Mouse (Mus musculus) thymus, adult 18-20 months (tissue): ENCODE measurements around the gene Tbc1d22a.

Experiments used
- DNase-seq, 2 experiments: peaks; one replicate each; pipeline ENCODE4 v3.0.0; 2022; ENCODE audit warnings: mixed read lengths in 2 of 2

Gene Tbc1d22a

DNA sequence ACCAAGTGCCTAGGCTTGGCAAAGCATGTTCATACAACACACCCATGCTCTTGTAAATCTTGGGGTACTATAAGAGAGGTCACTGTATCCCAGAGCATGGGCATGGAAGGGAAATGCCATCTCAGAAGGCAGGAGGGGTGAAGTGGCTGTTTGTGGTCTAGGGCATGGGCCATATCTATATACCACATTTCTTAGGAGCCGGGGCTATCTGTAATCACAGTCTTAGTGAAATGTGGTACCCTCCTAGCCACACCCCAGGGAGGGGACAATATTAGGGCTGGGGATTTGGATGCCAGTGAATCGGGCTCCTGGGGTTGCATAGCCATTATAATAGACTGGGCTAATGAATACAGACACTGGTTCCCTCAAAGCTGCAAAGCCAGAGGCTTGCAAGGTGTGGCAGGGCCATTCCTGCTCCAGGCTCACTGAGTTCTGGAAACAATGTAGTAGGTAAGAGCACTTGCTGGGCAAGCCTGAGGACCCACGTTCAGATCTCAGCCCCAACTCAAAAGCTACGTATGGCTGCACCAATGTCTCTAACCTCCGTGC lies 197.3 kb downstream of the Tbc1d22a start:
- DNase-seq, result no peak

DNA sequence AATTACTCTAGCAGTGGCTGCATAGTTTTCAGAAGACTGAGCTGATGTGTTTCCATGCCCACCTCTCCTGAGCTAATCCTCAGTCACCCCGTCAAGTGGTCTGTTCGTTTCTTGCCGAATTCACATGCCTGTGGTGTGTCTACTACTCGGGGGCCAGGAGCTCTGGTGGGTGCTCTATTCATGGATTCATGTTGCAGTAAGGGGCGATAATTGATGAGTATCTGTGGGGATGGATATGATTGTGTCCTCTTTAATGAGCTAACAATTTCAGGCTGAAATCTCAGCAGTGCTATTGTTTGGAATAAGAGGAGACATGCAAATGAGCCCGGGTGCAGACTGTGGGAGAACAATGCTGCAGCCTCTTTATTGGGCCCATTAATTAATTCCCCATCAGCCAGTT lies 201.7 kb downstream of the Tbc1d22a start:
- DNase-seq, result no peak

DNA sequence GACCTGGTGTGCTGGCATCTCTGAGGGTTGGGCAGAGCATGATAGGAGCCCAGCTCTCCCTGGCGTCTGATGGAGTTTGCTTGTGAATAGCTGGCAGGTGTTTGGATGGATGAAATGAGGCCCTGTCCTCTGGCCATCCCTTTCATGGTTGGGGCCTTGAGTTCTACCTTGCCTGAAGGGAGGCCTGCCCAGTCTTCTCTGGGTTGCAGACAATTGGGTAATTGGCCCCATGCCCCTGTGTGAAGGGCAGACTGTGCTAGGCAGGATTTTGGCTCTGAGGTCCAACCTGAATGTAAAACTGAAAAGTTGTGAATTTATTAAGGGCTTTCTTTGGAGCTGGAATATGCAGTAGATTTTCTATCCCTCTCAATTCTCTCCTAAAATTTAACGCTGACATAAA lies 204.2 kb downstream of the Tbc1d22a start:
- no peak for DNase-seq

DNA sequence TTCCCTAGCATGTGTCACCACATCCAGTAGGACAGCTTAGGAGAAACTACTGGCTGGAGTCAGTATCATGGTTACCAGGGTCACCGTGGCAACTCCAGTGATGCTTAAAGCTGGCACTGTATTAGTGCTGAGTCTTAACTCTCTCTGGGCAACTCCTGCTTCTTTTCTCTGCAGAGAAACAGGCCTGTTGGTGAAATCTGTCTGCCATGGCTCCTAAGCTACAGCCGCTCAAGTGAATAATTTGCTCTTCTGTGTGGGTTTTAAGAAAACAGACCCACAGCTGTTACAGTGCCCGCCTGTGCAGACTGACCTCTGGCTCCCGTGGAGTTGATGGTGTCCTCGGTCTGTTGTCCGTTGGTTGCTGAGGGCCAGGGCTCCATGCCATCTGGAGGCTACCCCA lies 205.4 kb downstream of the Tbc1d22a start:
- DNase-seq, result no peak

- DNase-seq, result no peak
These were observed 208.6 kb downstream of the Tbc1d22a start for GRCm38 (mm10) chr15:86422858-86423257.

DNA sequence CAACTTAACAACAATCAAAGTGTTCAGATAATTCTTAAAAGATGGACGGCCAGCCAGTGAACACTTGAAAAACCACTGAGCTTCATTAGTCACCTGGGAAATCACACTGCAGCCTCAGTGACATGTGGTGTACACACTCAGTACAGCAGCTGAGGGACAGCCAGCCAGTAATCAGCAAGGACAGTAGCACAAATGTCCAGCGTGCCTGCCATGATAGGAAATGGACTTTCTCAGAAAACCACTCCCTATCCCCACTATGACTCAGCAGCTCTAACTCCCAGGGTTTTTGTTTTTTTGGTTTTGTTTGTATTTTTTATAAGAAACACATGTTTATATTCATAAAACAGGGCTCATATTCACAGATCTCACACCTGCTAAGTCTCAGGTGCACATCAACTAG lies 209.6 kb downstream of the Tbc1d22a start:
- DNase-seq, result no peak

DNA sequence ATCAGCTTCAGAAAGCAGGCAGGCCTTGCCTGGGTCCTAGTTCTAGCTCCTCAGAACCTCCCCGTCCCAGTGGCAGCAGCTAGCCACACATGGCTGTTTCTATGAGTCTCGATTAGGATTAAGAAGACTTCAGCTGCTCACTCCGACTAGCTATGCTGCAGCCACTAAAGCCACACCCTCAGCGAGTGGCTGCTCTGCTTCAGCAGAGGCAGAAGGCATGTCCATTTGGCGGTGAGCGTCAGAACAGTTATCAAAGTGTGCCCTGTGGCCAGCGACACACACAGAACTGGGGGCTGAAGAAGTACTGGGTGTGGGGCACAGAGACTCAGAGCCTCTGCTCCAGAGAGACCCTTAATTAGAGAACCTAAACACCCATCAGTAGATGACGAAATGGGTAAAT lies 210.7 kb downstream of the Tbc1d22a start:
- no peak for DNase-seq

DNA sequence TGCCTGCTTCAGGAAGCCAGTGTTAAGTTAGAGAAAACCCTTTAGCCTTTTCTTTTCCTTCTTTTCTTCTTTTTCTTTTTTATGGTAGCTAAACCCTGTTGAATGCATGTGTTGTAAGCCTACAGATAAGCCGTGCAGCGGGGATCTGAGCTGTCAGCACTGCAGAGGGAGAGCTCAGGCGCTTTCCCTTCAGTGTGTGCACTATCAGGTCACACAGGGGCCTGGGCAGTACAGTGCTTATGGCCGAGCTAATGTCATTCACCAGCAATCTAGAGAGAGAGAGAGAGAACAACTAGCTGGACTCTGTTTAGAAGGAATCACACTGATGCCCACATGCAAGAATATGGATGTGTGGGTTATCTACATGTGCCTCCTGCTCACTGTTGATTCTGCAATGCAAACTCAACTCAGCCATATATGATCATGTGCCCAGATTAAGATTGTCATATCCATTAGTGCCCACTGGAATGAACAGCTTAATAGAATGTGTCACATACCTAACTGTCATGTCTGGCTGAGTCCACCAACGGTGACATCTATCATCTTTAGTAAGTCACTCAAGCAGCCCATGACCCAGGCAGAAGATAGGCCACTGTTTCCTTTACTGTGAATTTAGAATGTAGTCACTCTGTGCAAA lies 212.2 kb downstream of the Tbc1d22a start:
- DNase-seq, result no peak

DNA sequence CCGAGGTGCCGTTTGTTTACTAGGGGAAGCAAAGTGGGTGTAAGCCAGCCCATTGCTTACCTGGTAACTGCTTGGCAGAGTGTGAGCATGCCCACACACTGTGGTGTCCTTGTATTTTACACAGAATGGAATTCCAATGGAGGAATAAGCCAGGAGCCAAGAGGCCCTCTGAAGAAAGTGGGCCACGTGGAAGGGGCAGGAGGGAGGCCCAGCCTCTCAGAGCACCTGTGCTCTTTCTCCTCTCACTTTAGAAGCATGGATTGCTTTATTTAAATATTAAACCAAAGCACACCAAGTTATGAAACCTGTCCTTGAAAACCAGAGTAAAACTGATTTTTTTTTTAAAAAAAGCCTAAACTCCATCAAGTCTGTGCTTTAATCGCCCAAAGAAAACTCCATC lies 213.2 kb downstream of the Tbc1d22a start:
- no peak for DNase-seq

DNA sequence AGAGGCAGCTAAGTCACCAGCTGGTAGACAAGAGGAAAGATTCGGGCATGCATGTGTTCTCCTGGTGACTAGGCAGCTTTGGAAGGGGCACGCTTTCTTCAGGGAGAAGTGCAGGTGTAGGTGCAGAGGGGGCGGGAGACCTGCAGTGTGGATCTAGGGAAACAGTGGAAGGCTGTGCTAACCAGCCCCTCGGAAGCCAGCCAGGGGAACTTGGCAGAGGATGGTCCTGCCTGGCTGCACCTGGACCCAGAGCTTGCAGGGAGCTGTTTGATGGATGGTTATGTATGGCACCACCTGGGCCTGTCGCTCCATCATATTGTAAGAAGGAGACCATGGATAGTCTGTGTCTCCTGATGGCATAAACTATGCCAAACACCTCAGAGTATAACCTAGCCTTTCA lies 214.2 kb downstream of the Tbc1d22a start:
- DNase-seq, result no peak

GRCm38 (mm10) chr15:86429766-86430335 lies 215.6 kb downstream of the Tbc1d22a start:
- no peak for DNase-seq

DNA sequence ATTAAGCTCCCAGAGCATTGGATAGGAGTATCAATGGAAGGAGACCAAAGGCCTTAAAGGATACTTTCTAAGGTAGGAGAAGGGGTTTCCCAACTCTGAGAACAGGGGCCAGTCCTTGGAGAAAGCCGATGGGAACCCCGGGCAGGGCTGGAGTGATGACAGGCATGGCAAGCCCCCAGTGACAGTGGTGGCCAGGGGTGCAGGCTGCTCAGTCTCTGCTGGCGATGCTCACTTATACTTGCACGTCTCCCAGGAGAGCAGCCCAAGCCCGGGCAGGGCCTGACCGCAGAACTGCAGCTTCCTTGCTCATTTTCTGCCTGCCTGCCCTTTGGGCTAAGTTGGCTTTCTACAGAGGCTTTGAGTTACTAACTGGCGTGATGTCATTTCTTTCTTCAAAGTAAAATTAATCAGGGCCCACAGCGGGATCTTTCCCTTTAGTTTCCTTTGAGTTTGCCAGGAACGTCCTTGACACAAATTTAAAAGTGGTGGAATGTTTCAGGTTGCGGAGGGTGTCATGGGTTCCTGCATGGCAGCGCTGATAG lies 217.4 kb downstream of the Tbc1d22a start:
- DNase-seq, result no peak

DNA sequence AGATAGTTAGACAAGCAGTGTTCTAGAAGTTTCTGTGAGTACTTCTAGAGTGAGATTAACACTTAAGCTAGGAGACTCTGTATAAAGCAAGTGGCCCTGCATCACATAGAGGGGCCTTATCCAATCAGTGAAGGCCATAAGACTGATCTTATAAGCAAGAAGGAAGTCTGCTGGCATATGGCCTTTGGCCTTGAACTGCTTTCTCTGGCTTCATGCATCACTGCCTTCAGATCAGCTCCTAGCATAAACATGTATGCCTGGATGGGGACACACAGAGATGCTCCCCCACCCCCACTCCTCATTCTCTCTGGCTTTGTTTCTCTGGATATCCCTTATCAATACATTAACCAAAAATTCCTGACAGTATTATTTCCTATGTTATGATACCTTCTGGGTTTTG lies 218.5 kb downstream of the Tbc1d22a start:
- DNase-seq, result no peak

DNA sequence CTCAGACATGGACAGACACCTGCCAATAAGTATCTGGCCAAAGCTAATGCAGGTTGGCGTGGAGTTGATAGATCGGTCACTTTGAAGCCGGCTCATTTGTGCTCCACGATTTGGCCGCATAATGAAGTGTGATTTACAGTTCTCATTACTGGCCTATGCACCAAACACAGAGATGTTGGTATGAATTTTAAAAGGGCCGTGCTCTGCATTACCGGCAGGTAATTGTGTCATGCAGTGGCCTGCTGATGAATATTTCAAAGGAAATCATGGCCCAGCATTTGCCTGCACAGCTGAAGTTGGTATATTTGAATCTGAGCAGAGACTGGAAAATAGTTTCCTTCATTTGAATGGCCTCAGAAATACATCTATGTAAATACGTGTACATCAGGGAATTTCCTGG lies 219.1 kb downstream of the Tbc1d22a start:
- no peak for DNase-seq

DNA sequence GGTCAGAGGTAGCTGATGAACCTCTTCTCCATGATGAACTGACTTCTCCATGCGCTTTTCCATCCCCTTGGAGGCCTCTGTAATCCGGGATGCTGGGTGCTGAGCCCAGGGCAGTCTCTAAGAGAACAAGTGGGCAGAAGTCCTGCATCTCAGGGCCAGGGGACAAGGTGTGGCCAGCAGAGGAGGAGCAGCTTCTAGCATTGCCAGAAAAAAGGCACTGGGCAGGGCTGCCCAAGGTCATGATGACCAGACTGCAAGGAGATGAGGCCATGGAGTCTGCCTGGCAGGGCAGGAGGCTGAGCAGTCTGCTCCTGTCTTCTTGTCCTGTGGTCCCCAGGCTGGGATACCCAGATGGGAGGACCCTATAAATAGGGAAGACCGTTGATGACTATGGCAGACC lies 220.0 kb downstream of the Tbc1d22a start:
- DNase-seq, result no peak

DNA sequence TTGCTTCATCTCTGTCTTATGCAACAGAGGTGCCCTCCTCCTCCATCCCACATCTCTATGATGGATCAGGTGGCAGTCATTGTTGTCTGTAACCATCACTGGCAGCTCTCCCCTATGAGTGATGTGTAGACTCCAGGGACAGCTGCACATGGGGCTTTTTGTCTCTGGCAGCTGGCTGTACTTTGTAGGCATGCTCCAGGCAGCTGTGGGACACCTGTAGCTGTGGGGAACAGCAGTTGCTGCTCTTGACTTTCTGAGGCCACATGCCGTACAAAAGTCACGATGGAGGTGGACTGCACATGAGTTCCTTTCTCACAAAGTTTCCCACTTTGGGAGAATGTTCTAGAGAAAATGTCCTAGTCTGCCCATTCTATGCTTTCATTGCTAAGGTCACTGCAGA lies 223.1 kb downstream of the Tbc1d22a start:
- peak; percentile 44 to 63 for DNase-seq

GRCm38 (mm10) chr15:86439015-86439796 lies 224.9 kb downstream of the Tbc1d22a start:
- DNase-seq, result no peak

DNA sequence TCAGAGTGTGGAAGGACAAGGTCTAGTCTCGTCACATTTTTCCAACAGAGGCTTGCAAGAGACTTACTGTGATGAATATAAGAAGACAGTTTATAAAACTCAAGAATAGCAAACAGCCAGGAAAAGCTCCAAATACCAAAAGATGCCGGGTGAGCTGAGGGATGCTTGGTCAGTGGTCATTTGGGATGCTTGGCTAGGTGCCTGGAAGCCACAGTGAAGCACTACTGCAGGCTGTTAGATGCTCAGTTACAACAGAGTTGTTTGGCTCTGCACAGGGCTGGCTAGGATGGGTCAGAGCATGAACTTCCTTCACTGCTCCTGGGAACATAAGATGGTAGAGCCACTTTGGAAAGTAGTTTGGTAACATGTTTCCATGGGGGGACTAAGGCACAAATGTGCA lies 230.0 kb downstream of the Tbc1d22a start:
- DNase-seq, result no peak

- no peak for DNase-seq
These were observed 231.8 kb downstream of the Tbc1d22a start for GRCm38 (mm10) chr15:86446064-86446463.

DNA sequence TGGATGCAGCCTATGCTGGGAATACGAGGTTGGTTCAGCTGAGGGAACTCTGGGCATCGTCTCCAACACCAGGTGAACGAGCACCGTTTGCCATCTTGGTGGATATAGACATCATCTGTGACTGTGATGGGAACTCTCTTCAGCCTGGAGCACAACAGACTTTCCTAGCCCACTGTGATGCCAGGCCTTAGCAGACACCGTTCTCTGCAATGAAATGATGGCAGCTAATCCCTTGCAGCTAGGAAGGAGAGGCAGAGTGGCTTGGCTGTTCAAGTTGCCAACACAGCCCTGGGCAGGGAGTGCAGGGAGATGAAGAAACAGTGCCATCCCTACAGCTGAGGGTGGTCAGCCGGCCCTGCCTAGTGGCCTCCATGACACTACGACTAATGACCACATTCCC lies 233.0 kb downstream of the Tbc1d22a start:
- no peak for DNase-seq

- DNase-seq, result no peak
These were observed 235.0 kb downstream of the Tbc1d22a start for GRCm38 (mm10) chr15:86449236-86449635.

DNA sequence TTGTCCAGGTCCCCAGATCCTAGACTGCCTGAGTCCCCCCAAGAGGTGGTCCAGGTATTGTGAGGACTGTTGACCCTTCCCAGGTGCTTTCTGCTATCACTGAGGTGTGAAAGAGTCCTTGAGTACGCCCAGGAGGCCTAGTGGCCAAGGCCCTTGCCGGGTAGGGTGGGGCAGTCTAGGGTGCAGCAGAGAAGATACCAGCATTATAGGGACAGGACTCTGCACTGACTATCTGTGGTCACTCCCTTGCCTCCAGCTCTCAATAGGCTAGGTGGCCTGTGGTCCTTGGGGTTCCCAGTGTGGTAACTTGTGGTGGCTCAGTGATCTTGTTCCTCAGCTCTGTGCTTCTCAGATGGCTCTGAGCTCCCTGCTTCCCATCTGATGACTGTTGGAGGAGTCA lies 235.5 kb downstream of the Tbc1d22a start:
- DNase-seq, result no peak

DNA sequence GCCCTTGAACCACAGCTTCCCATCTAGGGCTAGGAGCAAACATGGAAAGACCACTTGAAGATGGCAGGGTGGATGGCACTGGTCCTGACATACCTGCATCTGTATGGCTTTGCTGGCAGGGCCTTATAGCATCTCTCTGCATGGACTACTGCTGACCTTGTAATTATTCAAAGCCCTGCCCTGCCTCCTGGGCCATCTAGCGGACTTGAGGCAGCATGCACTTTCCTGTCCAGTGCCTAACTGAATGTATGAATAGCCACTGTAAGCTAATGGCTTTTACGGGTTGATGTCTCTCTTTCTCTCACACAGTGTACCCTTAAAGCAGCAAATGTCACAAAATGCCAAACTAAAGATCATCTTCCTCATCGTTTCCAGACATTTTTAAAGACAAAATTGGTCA lies 245.2 kb downstream of the Tbc1d22a start:
- no peak for DNase-seq

GRCm38 (mm10) chr15:86462636-86463035 lies 248.4 kb downstream of the Tbc1d22a start:
- DNase-seq, result no peak
